Mouse (Mus musculus) cerebellum, postnatal 14 days (tissue): ENCODE results near the gene Fndc3c1.
A peak's percentile ranks its signal among the peaks of the same experiment; 100 is the strongest.
"Not testable (repeated sequence)": the region's sequence is repeated elsewhere in the genome, so short reads cannot be mapped to it uniquely, and the experiment has no call there.

Source experiments
- DNase-seq, 2 experiments: peaks; one replicate each; pipeline ENCODE4 v3.0.0; 2021; ENCODE audit warnings: mixed read lengths in 2 of 2

The Fndc3c1 gene

DNA sequence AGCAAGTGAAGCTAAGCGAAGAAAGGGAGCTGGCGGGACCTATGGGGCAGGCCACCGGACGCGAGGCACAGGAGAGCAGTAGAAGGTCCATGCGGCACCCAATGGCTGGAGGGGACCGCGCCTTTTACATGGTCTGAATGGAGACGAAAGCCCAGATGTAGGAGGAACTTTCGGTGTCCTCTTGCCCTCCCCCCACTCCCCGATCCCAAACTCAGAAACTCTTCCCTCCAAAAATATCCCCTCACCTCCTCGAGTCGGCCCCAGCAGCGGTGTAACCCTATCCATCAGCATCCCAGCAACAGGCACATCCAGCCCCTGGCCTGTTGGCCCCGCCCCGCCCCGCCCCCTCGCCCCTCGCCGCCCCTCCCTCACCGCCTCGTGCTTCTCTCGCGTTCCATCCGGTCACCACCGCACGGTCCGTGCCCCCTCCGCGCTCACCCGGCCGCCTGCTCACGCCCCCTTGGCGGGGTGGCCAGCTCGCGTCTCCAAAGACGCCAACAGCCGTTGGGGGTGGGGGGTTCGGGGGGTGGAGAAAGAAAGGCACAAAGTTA is at the start of gene Fndc3c1:
Gene Fndc3c1, minus strand, starts transcription at position 301 of the 551 bp plus-strand sequence.
- peak in 1 of 2 experiments; percentile 0 for DNase-seq

- no peak for DNase-seq
Observed at GRCm38 (mm10) chrX:106486451-106486850, 1.2 kb upstream of the Fndc3c1 start.

DNA sequence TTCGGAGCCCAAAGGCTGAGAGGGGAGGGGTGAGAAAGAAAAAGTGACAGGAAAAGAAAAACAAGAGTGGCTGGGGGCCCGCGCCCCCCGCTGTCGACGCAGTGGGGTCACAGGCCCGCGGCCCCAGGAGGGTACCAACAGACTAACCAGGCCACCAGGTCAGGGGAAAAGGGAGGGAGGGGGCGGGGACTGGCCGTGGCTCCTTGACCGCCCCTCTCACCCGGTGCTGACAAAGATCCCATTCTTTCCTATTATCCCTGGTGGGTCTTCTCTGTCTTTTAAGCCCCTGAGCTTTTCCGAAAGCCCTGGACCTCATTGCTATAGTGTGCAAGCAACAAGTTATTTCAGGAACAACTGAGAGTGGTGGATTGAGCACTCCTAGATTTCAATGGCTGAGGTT is 470 bp upstream of the Fndc3c1 start:
- DNase-seq: no peak

DNA sequence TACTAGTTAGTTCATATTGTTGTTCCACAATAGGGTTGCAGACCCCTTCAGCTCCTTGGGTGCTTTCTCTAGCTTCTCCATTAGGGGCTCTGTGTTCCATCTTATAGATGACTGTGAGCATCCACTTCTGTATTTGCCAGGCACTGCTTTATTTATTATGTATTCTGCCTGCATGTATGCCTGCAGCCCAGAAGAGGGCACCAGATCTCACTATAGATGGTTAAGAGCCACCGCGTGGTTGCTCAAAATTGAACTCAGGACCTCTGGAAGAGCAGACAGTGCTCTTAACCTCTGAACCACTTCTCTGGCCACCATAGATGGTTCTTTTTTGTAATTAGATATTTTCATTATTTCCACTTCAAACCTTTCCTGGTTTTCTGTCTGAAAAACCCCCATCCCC is 5.3 kb downstream of the Fndc3c1 start:
- not testable (repeated sequence) for DNase-seq

- DNase-seq: peak in 1 of 2 experiments; percentile 1
Observed at GRCm38 (mm10) chrX:106385304-106385703, 99.9 kb downstream of the Fndc3c1 start.

GRCm38 (mm10) chrX:106380608-106381007 is 104.6 kb downstream of the Fndc3c1 start:
- DNase-seq: no peak
